In genomic region chr1:153898989-153899730, GRCm38 (mm10) we compare ENCODE assay signal across 8 mouse cellular contexts. TPM values are rescaled to one million over a fixed set of nuclear protein-coding genes. Genes with fewer than 3 reads are reported as not detected.
DNase-seq lines count a peak whose midpoint lies in the region; ATAC-seq and TF ChIP-seq lines count a peak whose summit lies in the region.

No protein-coding gene starts in this region.

- no peak for TF ChIP-seq EP300 in CH12.LX (IDR thresholded peaks at IDR 0.05; ENCODE audit: low read length)

- peaks cover 3 to 40% of the 10 kb centered on the region in 2 experiments; a peak in 3 of 4 replicates for H3K4me1 ChIP-seq in CH12.LX (ENCODE audit: control insufficient read depth in 1 of 2, insufficient read depth in 2 of 2)
- H3K4me1 ChIP-seq in forebrain, embryonic 10.5 days: peaks cover 61% of the 10 kb centered on the region
- H3K4me1 ChIP-seq in liver, embryonic 11.5 days (replicated peaks; ENCODE audit: control insufficient read depth, insufficient read depth, low read length): peaks cover 10% of the 10 kb centered on the region

- peak overlapping the region; percentile 32 for H3K4me2 ChIP-seq in CH12.LX (ENCODE audit: insufficient read depth, low read depth, poor library complexity, severe bottlenecking)
- peak overlapping the region; percentile 94 for H3K4me2 ChIP-seq in liver, embryonic 11.5 days

- peak overlapping the region; percentile 88 for H3K4me3 ChIP-seq in gastrocnemius, adult 2 months
- H3K4me3 ChIP-seq in CH12.LX (replicated peaks in 1 of 3; ENCODE audit: low read depth in 2 of 3, low read length in 2 of 3, poor library complexity in 1 of 3): peak overlapping the region; percentile 33 to 91 (median 59)
- H3K4me3 ChIP-seq in forebrain, embryonic 10.5 days: peak overlapping the region; percentile 88
- peak overlapping the region; percentile 93 for H3K4me3 ChIP-seq in liver, embryonic 11.5 days (ENCODE audit: low read depth, low read length)

- in situ Hi-C loops in CH12.LX (cut with MboI; ENCODE audit: low pct_ligation_motif_present, low pct_unique_long_range_greater_than_20kb, low sequenced_read_pairs): loop anchor here (10.0 kb wide), 1 partner anchor 136 kb away; no protein-coding TSS in a partner anchor

- peak overlapping the region; percentile 98 for H3K27ac ChIP-seq in gastrocnemius, adult 2 months
- no peak overlapping the region for H3K27ac ChIP-seq in CH12.LX (ENCODE audit: insufficient read depth, low read depth)
- H3K27ac ChIP-seq in forebrain, embryonic 10.5 days: peak overlapping the region; percentile 97
- H3K27ac ChIP-seq in liver, embryonic 11.5 days (ENCODE audit: low read depth, low read length): peak overlapping the region; percentile 65

- peak; percentile 19; the same call in 1 of the 2 replicates for ATAC-seq in liver, embryonic 11.5 days (replicated peaks; ENCODE audit: low FRiP score)

- H3K9me3 ChIP-seq in CH12.LX (replicated peaks; ENCODE audit: low read length): no peaks in the 10 kb centered on the region
- no peaks in the 10 kb centered on the region for H3K9me3 ChIP-seq in forebrain, embryonic 10.5 days
- no peaks in the 10 kb centered on the region for H3K9me3 ChIP-seq in liver, embryonic 11.5 days (ENCODE audit: control insufficient read depth, low read length)

- H3K9ac ChIP-seq in CH12.LX (ENCODE audit: insufficient read depth, low read depth): peak overlapping the region; percentile 43
- H3K9ac ChIP-seq in liver, embryonic 11.5 days (ENCODE audit: low read depth, low read length): peak overlapping the region; percentile 66

- WGBS in forebrain, embryonic 10.5 days: 22% methylated on average over 22 of the region's 22 CpGs
- WGBS in liver, embryonic 11.5 days: 18% methylated on average over 22 of the region's 22 CpGs

- no peak for TF ChIP-seq RAD21 in CH12.LX (IDR thresholded peaks at IDR 0.05; ENCODE audit: low read depth, low read length)

- H3K27me3 ChIP-seq in CH12.LX (replicated peaks): no peaks in the 10 kb centered on the region
- 0 out of 2 replicates have a peak, but pooled peaks cover 2% of the 10 kb centered on the region for H3K27me3 ChIP-seq in forebrain, embryonic 10.5 days (ENCODE audit: poor library complexity, severe bottlenecking)
- H3K27me3 ChIP-seq in liver, embryonic 11.5 days (replicated peaks; ENCODE audit: control insufficient read depth, insufficient read depth, low read length): no peaks in the 10 kb centered on the region

- no peak for DNase-seq in gastrocnemius, adult 2 months
- DNase-seq in gastrocnemius, adult 18-20 months (ENCODE audit: low spot score): no peak
- DNase-seq in CH12.LX (ENCODE audit: extremely low read depth) (no peak), adipocyte (ENCODE audit: low spot score) (no peak)
- DNase-seq in forebrain, embryonic 10.5 days (ENCODE audit: extremely low spot score, low spot score): no peak
- DNase-seq in liver, embryonic 11.5 days (ENCODE audit: low spot score): no peak
- no peak for DNase-seq in right cerebral cortex, postnatal 25 days
- no peak for DNase-seq in adrenal gland, adult 18-20 months (ENCODE audit: low spot score in 2 of 2)

- dilution Hi-C loops in CH12.LX (cut with MboI; ENCODE audit: extremely low pct_ligation_motif_present, extremely low pct_unique_long_range_greater_than_20kb, low sequenced_read_pairs): no loop called here

- H3K36me3 ChIP-seq in CH12.LX (replicated peaks in 1 of 2; ENCODE audit: control insufficient read depth in 1 of 2, insufficient read depth in 1 of 2, low read length in 1 of 2): peaks cover 8 to 16% of the 10 kb centered on the region in 2 experiments
- peaks cover 16% of the 10 kb centered on the region for H3K36me3 ChIP-seq in forebrain, embryonic 10.5 days (replicated peaks)
- peaks cover 14% of the 10 kb centered on the region for H3K36me3 ChIP-seq in liver, embryonic 11.5 days (ENCODE audit: control insufficient read depth, insufficient read depth, low read length)

- TF ChIP-seq CTCF in gastrocnemius, adult 2 months (IDR thresholded peaks at IDR 0.05): no peak
- no peak for TF ChIP-seq CTCF in CH12.LX (conservative IDR thresholded peaks at IDR 0.05 in 1 of 2, IDR thresholded peaks at IDR 0.05 in 1 of 2; ENCODE audit: low read depth in 2 of 2, low read length in 2 of 2)

- no peaks in the 10 kb centered on the region for H3K79me2 ChIP-seq in CH12.LX (replicated peaks; ENCODE audit: control insufficient read depth, extremely low read depth, insufficient read depth, poor library complexity, severe bottlenecking)

- intact Hi-C loops in gastrocnemius, adult 2 months (cut with DNase I): loop anchor here (1.0 kb wide), 1 partner anchor 219 kb away; no protein-coding TSS in a partner anchor

- no peak for TF ChIP-seq POLR2A in CH12.LX (IDR thresholded peaks at IDR 0.05; ENCODE audit: low read depth, low read length)

TF ChIP-seq in CH12.LX, 34 proteins besides CTCF, POLR2A, EP300 and RAD21:
- TF ChIP-seq PAX5 (IDR thresholded peaks at IDR 0.05; ENCODE audit: low read length): no peak
- no peak for TF ChIP-seq CHD2 (IDR thresholded peaks at IDR 0.05; ENCODE audit: low read length)
- TF ChIP-seq MAZ (IDR thresholded peaks at IDR 0.05; ENCODE audit: low read depth, low read length): no peak
- no peak for TF ChIP-seq JUND (conservative IDR thresholded peaks at IDR 0.05; ENCODE audit: low read depth, low read length)
- TF ChIP-seq ZC3H11A (IDR thresholded peaks at IDR 0.05; ENCODE audit: low read depth, low read length): no peak
- TF ChIP-seq MXI1 (IDR thresholded peaks at IDR 0.05; ENCODE audit: low read depth, low read length): no peak
- no peak for TF ChIP-seq POLR2AphosphoS2 (IDR thresholded peaks at IDR 0.05; ENCODE audit: low read depth, low read length)
- TF ChIP-seq TCF12 (IDR thresholded peaks at IDR 0.05; ENCODE audit: low read depth, low read length): no peak
- no peak for TF ChIP-seq NRF1 (IDR thresholded peaks at IDR 0.05; ENCODE audit: low read depth, low read length)
- no peak for TF ChIP-seq ZMIZ1 (IDR thresholded peaks at IDR 0.05; ENCODE audit: low read depth, low read length)
- TF ChIP-seq HCFC1 (IDR thresholded peaks at IDR 0.05; ENCODE audit: low read depth, low read length): no peak
- TF ChIP-seq KAT2A (IDR thresholded peaks at IDR 0.05; ENCODE audit: insufficient replicate concordance, low read length): no peak
- TF ChIP-seq MAFK (IDR thresholded peaks at IDR 0.05; ENCODE audit: insufficient replicate concordance, low read length): no peak
- TF ChIP-seq JUN (IDR thresholded peaks at IDR 0.05; ENCODE audit: insufficient read depth, low read depth, low read length): no peak
- no peak for TF ChIP-seq GABPA (IDR thresholded peaks at IDR 0.05; ENCODE audit: insufficient replicate concordance, low read depth, low read length)
- no peak for TF ChIP-seq ZNF384 (IDR thresholded peaks at IDR 0.05; ENCODE audit: low read depth, low read length)
- TF ChIP-seq NELFE (IDR thresholded peaks at IDR 0.05; ENCODE audit: low read depth, low read length): no peak

RNA-seq across cellular contexts. Expression of gene Glul, which starts 0.6 kb away (rescaled TPM):
- total RNA-seq in gastrocnemius, adult 2 months (2021): 100 to 1,000 TPM; 501 to 689 TPM
- total RNA-seq in gastrocnemius, adult 18-20 months (2021): 100 to 1,000 TPM; 295 to 614 TPM
- 22.6 and 23.0 TPM in 2 replicates for total RNA-seq in CH12.LX (2012; rRNA removed)
- total RNA-seq in CH12.LX (2014; rRNA removed): 49.1 and 51.1 TPM in 2 replicates
- polyA plus RNA-seq in CH12.LX (2012; ENCODE audit: insufficient read length, low read depth): 45.2 and 58.7 TPM in 2 replicates
- polyA plus RNA-seq in forebrain, embryonic 10.5 days (2016; fragmentation: Nextera tagmentation; extraction: Ambion mirVana): 129 and 136 TPM in 2 replicates
- 129 and 146 TPM in 2 replicates for polyA plus RNA-seq in liver, embryonic 11.5 days (2014; fragmentation: Nextera tagmentation; extraction: Ambion mirVana)
- total RNA-seq in adrenal gland, adult 18-20 months (2021): 1,000 to 10,000 TPM; 1,052 to 1,177 TPM

RNA-seq across cellular contexts. Expression of gene Teddm2, which starts 0.9 kb away (rescaled TPM):
- 1 to 10 TPM; 1.6 to 4.4 TPM for total RNA-seq in gastrocnemius, adult 2 months (2021)
- total RNA-seq in gastrocnemius, adult 18-20 months (2021): 1 to 10 TPM; 1.5 to 2.5 TPM
- total RNA-seq in CH12.LX (2012; rRNA removed) (0.04 TPM in 1 of 2 replicates, not detected in the other), CH12.LX (2014; rRNA removed) (not detected in 2 replicates)
- not detected in 2 replicates for polyA plus RNA-seq in CH12.LX (2012; ENCODE audit: insufficient read length, low read depth)
- polyA plus RNA-seq in forebrain, embryonic 10.5 days (2016; fragmentation: Nextera tagmentation; extraction: Ambion mirVana): 0.33 and 0.39 TPM in 2 replicates
- polyA plus RNA-seq in liver, embryonic 11.5 days (2014; fragmentation: Nextera tagmentation; extraction: Ambion mirVana): 0.21 and 0.45 TPM in 2 replicates
- total RNA-seq in adrenal gland, adult 18-20 months (2021): under 1 TPM; 0.19 to 0.23 TPM

RNA-seq across cellular contexts. Expression of gene Teddm1a, which starts 7.6 kb away (rescaled TPM):
- not detected for total RNA-seq in gastrocnemius, adult 2 months (2021)
- not detected for total RNA-seq in gastrocnemius, adult 18-20 months (2021)
- total RNA-seq in CH12.LX (2012; rRNA removed) (not detected in 2 replicates), CH12.LX (2014; rRNA removed) (not detected in 2 replicates)
- not detected in 2 replicates for polyA plus RNA-seq in CH12.LX (2012; ENCODE audit: insufficient read length, low read depth)
- not detected in 2 replicates for polyA plus RNA-seq in forebrain, embryonic 10.5 days (2016; fragmentation: Nextera tagmentation; extraction: Ambion mirVana)
- polyA plus RNA-seq in liver, embryonic 11.5 days (2014; fragmentation: Nextera tagmentation; extraction: Ambion mirVana): not detected in 2 replicates
- not detected for total RNA-seq in adrenal gland, adult 18-20 months (2021)

RNA-seq across cellular contexts. Expression of gene Teddm1b, which starts 25.0 kb away (rescaled TPM):
- total RNA-seq in gastrocnemius, adult 2 months (2021): not detected
- total RNA-seq in gastrocnemius, adult 18-20 months (2021): not detected
- total RNA-seq in CH12.LX (2012; rRNA removed) (0.04 TPM in 1 of 2 replicates, not detected in the other), CH12.LX (2014; rRNA removed) (not detected in 2 replicates)
- polyA plus RNA-seq in CH12.LX (2012; ENCODE audit: insufficient read length, low read depth): 0.10 TPM in 1 of 2 replicates, not detected in the other
- polyA plus RNA-seq in forebrain, embryonic 10.5 days (2016; fragmentation: Nextera tagmentation; extraction: Ambion mirVana): 0.60 and 0.61 TPM in 2 replicates
- polyA plus RNA-seq in liver, embryonic 11.5 days (2014; fragmentation: Nextera tagmentation; extraction: Ambion mirVana): 0.40 and 0.49 TPM in 2 replicates
- total RNA-seq in adrenal gland, adult 18-20 months (2021): not detected

RNA-seq across cellular contexts. Expression of gene Rgsl1, which starts 55.2 kb away (rescaled TPM):
- total RNA-seq in gastrocnemius, adult 2 months (2021): under 1 TPM in 1 of 2 experiments, not detected in 1; 0.18 TPM
- under 1 TPM; 0.09 to 0.11 TPM for total RNA-seq in gastrocnemius, adult 18-20 months (2021)
- total RNA-seq in CH12.LX (2012; rRNA removed) (not detected in 2 replicates), CH12.LX (2014; rRNA removed) (not detected in 2 replicates)
- polyA plus RNA-seq in CH12.LX (2012; ENCODE audit: insufficient read length, low read depth): 0.10 and 0.20 TPM in 2 replicates
- polyA plus RNA-seq in forebrain, embryonic 10.5 days (2016; fragmentation: Nextera tagmentation; extraction: Ambion mirVana): not detected in 2 replicates
- polyA plus RNA-seq in liver, embryonic 11.5 days (2014; fragmentation: Nextera tagmentation; extraction: Ambion mirVana): 0.07 TPM in 1 of 2 replicates, not detected in the other
- total RNA-seq in adrenal gland, adult 18-20 months (2021): under 1 TPM in 1 of 2 experiments, not detected in 1; 0.29 TPM

Comparison
In these comparisons a context has a peak if more than half of its experiments do, and no peak if none do; other contexts are left out.
1. RNA of gene Glul, which starts 0.6 kb away (total RNA-seq): 1,052 to 1,177 TPM in adrenal gland, adult 18-20 months, 501 to 689 TPM in gastrocnemius, adult 2 months and 295 to 614 TPM in gastrocnemius, adult 18-20 months; 22.6 to 51.1 TPM in CH12.LX; every median in the first group is over 4 times any median in the second.
2. Peak in every context shown above with its lines, with median percentiles within 50 percentile points of each other: H3K4me3 ChIP-seq.